10 mouse cellular contexts compared by ENCODE assay signal in genomic region chr17:65872652-65873051, GRCm38 (mm10). TPM values are rescaled to one million over a fixed set of nuclear protein-coding genes. Genes with fewer than 3 reads are reported as not detected.
DNase-seq lines count a peak whose midpoint lies in the region; ATAC-seq lines count a peak whose summit lies in the region.
"Had no signal": no experiment of that assay in that cellular context is flagged by ENCODE, and none has a peak within 500 bp of the region (broad histone marks: within the 10 kb centered on the region; RNA-seq: fewer than 3 reads in every experiment).

No protein-coding gene starts in this region.

- WGBS in neural tube, embryonic 15.5 days: 27% methylated on average over 6 of the region's 6 CpGs
- 43% methylated on average over 6 of the region's 6 CpGs for WGBS in hindbrain, embryonic 11.5 days
- WGBS in liver, embryonic 12.5 days (ENCODE audit: insufficient replicate concordance): 56% methylated on average over 6 of the region's 6 CpGs

- H3K36me3 ChIP-seq in neural tube, embryonic 15.5 days: no peaks in the 10 kb centered on the region
- no peaks in the 10 kb centered on the region for H3K36me3 ChIP-seq in hindbrain, embryonic 11.5 days (ENCODE audit: control insufficient read depth, insufficient read depth, low read length)
- peaks cover 7% of the 10 kb centered on the region; the same call in 1 of the 2 replicates for H3K36me3 ChIP-seq in liver, embryonic 12.5 days
- H3K36me3 ChIP-seq: stomach, embryonic 15.5 days had no signal

- H3K27me3 ChIP-seq in neural tube, embryonic 15.5 days (replicated peaks): no peaks in the 10 kb centered on the region
- no peaks in the 10 kb centered on the region for H3K27me3 ChIP-seq in hindbrain, embryonic 11.5 days (ENCODE audit: control insufficient read depth, insufficient read depth, low read length)
- no peaks in the 10 kb centered on the region for H3K27me3 ChIP-seq in liver, embryonic 12.5 days (replicated peaks)
- H3K27me3 ChIP-seq: stomach, embryonic 15.5 days had no signal

- ATAC-seq in neural tube, embryonic 15.5 days (ENCODE audit: low FRiP score): no peak
- ATAC-seq in hindbrain, embryonic 11.5 days (ENCODE audit: low FRiP score): peak; percentile 30; the same call in 1 of the 2 replicates
- ATAC-seq in liver, embryonic 12.5 days: peak; percentile 62; the same call in 1 of the 2 replicates

- H3K4me1 ChIP-seq in neural tube, embryonic 15.5 days: peaks cover 20% of the 10 kb centered on the region
- no peaks in the 10 kb centered on the region for H3K4me1 ChIP-seq in hindbrain, embryonic 11.5 days (replicated peaks; ENCODE audit: control insufficient read depth, insufficient read depth, low read length)
- H3K4me1 ChIP-seq in liver, embryonic 12.5 days: peaks cover 45% of the 10 kb centered on the region

- H3K4me3 ChIP-seq in neural tube, embryonic 15.5 days (replicated peaks): no peak overlapping the region
- H3K4me3 ChIP-seq in hindbrain, embryonic 11.5 days (ENCODE audit: low read depth, low read length): no peak overlapping the region
- no peak overlapping the region for H3K4me3 ChIP-seq in liver, embryonic 12.5 days
- H3K4me3 ChIP-seq: erythroblast, embryonic 14.5 days; stomach, embryonic 15.5 days had no signal

- no peaks in the 10 kb centered on the region for H3K9me3 ChIP-seq in neural tube, embryonic 15.5 days (replicated peaks)
- H3K9me3 ChIP-seq in hindbrain, embryonic 11.5 days (ENCODE audit: control insufficient read depth, low read length): no peaks in the 10 kb centered on the region
- no peaks in the 10 kb centered on the region for H3K9me3 ChIP-seq in liver, embryonic 12.5 days (replicated peaks)
- H3K9me3 ChIP-seq: stomach, embryonic 15.5 days had no signal

- no peak overlapping the region; the same call in 1 of the 2 replicates for H3K27ac ChIP-seq in neural tube, embryonic 15.5 days (replicated peaks)
- 0 out of 2 replicates have a peak overlapping the region, but pooled peaks have one; percentile 17 for H3K27ac ChIP-seq in hindbrain, embryonic 11.5 days (ENCODE audit: low read depth, low read length)
- no peak overlapping the region for H3K27ac ChIP-seq in liver, embryonic 12.5 days
- H3K27ac ChIP-seq: stomach, embryonic 15.5 days had no signal

- no peak overlapping the region for H3K9ac ChIP-seq in neural tube, embryonic 15.5 days (replicated peaks)
- no peak overlapping the region for H3K9ac ChIP-seq in hindbrain, embryonic 11.5 days (ENCODE audit: low read depth, low read length)
- no peak overlapping the region for H3K9ac ChIP-seq in liver, embryonic 12.5 days
- H3K9ac ChIP-seq: stomach, embryonic 15.5 days had no signal

- no peak overlapping the region for H3K4me2 ChIP-seq in neural tube, embryonic 15.5 days
- no peak overlapping the region for H3K4me2 ChIP-seq in hindbrain, embryonic 11.5 days (replicated peaks; ENCODE audit: low read depth, low read length)
- no peak overlapping the region for H3K4me2 ChIP-seq in liver, embryonic 12.5 days
- H3K4me2 ChIP-seq: stomach, embryonic 15.5 days had no signal

- peak; percentile 42 for DNase-seq in neural tube, embryonic 10.5 days (ENCODE audit: extremely low spot score, low spot score)
- DNase-seq in cerebellum, postnatal 10 days: peak; percentile 67 to 73
- DNase-seq in hindbrain, embryonic 11.5 days (ENCODE audit: low spot score): peak; percentile 59
- peak; percentile 38 to 73 for DNase-seq in natural killer cell, adult 2 months (ENCODE audit: low spot score in 2 of 2)
- peak; percentile 25 for DNase-seq in yolk sac, embryonic 10.5 days (ENCODE audit: low spot score)
- no peak for DNase-seq in c-Kit-positive CD71-positive TER-119-positive erythroid progenitor cells, embryonic 14.5 days (ENCODE audit: low spot score)

RNA-seq across cellular contexts. Expression of gene Ralbp1, which starts 12.9 kb away (rescaled TPM):
- polyA plus RNA-seq in neural tube, embryonic 15.5 days (2015; fragmentation: Nextera tagmentation; extraction: Ambion mirVana): 58.7 and 75.5 TPM in 2 replicates
- polyA plus RNA-seq in hindbrain, embryonic 11.5 days (2014; fragmentation: Nextera tagmentation; extraction: Ambion mirVana): 47.6 and 47.7 TPM in 2 replicates
- polyA plus RNA-seq in liver, embryonic 12.5 days (2016; fragmentation: Nextera tagmentation; extraction: Ambion mirVana): 45.9 and 47.3 TPM in 2 replicates
